Mouse (Mus musculus): ENCODE data around the gene Mzf1. TPM values are rescaled to one million over a fixed set of nuclear protein-coding genes. Genes with fewer than 3 reads are reported as not detected.

The Mzf1 gene
- polyA plus RNA-seq, 1 experiment from 2014 or later, result 0.93 TPM

DNA sequence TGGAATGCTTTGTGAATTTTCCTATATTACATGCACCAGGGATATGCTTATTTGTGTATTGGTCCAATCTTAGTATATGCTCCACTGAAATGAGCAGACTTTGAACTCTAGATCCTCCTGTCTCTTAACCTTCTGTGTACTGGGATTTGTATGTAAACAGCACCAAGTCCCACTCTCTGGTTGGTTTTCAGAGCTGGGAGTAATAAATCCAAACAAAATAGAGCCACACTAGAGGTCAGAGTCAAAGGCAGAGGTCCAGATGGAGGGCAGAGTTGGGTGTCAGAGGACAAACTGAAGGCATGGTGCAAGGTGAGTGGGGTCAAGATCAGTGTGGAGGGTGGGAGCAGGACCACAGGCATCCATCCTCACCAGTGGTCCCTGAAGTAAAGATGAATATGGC, 58.7 kb downstream of the Mzf1 start:
- Histone ChIP-seq H3K27ac (replicated peaks) (no peak overlapping the region), H3K27me3 (ENCODE audit: control insufficient read depth, insufficient read depth, low read length) (no peaks in the 10 kb centered on the region), H3K9ac (ENCODE audit: low read length) (no peak overlapping the region), H3K4me1 (replicated peaks; ENCODE audit: control insufficient read depth, insufficient read depth) (no peaks in the 10 kb centered on the region), H3K36me3 (ENCODE audit: control insufficient read depth, insufficient read depth, low read length) (no peaks in the 10 kb centered on the region), H3K9me3 (ENCODE audit: control insufficient read depth, low read length) (no peaks in the 10 kb centered on the region), H3K4me3 (ENCODE audit: low read depth, low read length) (no peak overlapping the region), H3K4me2 (replicated peaks; ENCODE audit: low read depth) (no peak overlapping the region)
- ATAC-seq (ENCODE audit: low FRiP score, low TSS enrichment), result no peak
- no peak for DNase-seq (ENCODE audit: low spot score)
- TF ChIP-seq CTCF (IDR thresholded peaks at IDR 0.05; ENCODE audit: low read depth), result no peak
- TF ChIP-seq EP300 (optimal IDR thresholded peaks at IDR 0.05), result no peak

DNA sequence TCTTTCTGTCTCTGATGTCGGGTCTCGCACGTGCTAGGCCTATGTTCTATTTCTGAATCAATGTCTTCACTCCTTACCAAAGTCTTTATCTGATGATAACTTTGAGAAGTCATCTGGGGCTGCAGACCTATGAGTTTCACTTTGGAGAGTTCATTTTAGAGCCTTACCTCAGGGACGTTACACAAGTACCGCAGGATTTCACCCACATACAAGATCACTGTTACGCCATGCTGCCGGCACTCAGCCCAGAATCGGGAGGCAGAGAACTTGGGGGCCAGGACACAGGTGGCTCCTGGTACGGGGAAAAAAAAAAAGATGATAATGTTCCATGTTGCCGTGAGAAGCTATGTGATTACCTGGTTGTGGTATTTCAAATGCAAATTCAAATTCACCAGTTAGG, 61.4 kb downstream of the Mzf1 start:
- no peak for DNase-seq (ENCODE audit: low spot score)
- 86% methylated on average over 10 of the region's 10 CpGs for WGBS
- H3K36me3 ChIP-seq (ENCODE audit: control insufficient read depth, insufficient read depth, low read length), result no peaks in the 10 kb centered on the region

More for the DNA sequence above, 61.4 kb downstream of the Mzf1 start:
- ATAC-seq (ENCODE audit: low FRiP score, low TSS enrichment), result no peak
- H3K27me3 ChIP-seq (ENCODE audit: control insufficient read depth, insufficient read depth, low read length), result no peaks in the 10 kb centered on the region
- no peak for TF ChIP-seq CTCF (IDR thresholded peaks at IDR 0.05; ENCODE audit: low read depth)
- TF ChIP-seq EP300 (optimal IDR thresholded peaks at IDR 0.05), result no peak
- no peak overlapping the region for H3K4me2 ChIP-seq (replicated peaks; ENCODE audit: low read depth)
- H3K4me3 ChIP-seq (ENCODE audit: low read depth, low read length), result no peak overlapping the region
- no peak overlapping the region for H3K9ac ChIP-seq (ENCODE audit: low read length)
- no peaks in the 10 kb centered on the region for H3K9me3 ChIP-seq (ENCODE audit: control insufficient read depth, low read length)
- no peak overlapping the region for H3K27ac ChIP-seq (replicated peaks)
- H3K4me1 ChIP-seq (replicated peaks; ENCODE audit: control insufficient read depth, insufficient read depth), result no peaks in the 10 kb centered on the region

Other genes with a start within 250 kb of the Mzf1 start
- gene Zfp329, start 235.9 kb downstream of the Mzf1 start, polyA plus RNA-seq (2015; fragmentation: Nextera tagmentation; extraction: Ambion mirVana), result 5.9 and 6.4 TPM in 2 replicates
- 15.9 and 16.9 TPM in 2 replicates for gene Zfp110, start 220.0 kb downstream of the Mzf1 start, polyA plus RNA-seq (2015; fragmentation: Nextera tagmentation; extraction: Ambion mirVana)
- gene Zfp128, start 173.6 kb downstream of the Mzf1 start, polyA plus RNA-seq (2015; fragmentation: Nextera tagmentation; extraction: Ambion mirVana), result 1.5 and 1.6 TPM in 2 replicates
- 5.1 and 5.8 TPM in 2 replicates for gene Zscan22, start 156.9 kb downstream of the Mzf1 start, polyA plus RNA-seq (2015; fragmentation: Nextera tagmentation; extraction: Ambion mirVana)
- 784 and 821 TPM in 2 replicates for gene Rps5, start 132.5 kb downstream of the Mzf1 start, polyA plus RNA-seq (2015; fragmentation: Nextera tagmentation; extraction: Ambion mirVana)
- gene Rnf225, start 127.3 kb downstream of the Mzf1 start, polyA plus RNA-seq (2015; fragmentation: Nextera tagmentation; extraction: Ambion mirVana), result 30.7 and 33.6 TPM in 2 replicates
- 4.4 and 4.6 TPM in 2 replicates for gene Zfp324, start 88.9 kb downstream of the Mzf1 start, polyA plus RNA-seq (2015; fragmentation: Nextera tagmentation; extraction: Ambion mirVana)
- gene Zfp446, start 76.9 kb downstream of the Mzf1 start, polyA plus RNA-seq (2015; fragmentation: Nextera tagmentation; extraction: Ambion mirVana), result 2.1 and 2.5 TPM in 2 replicates
- gene Slc27a5, start 56.6 kb downstream of the Mzf1 start, polyA plus RNA-seq (2015; fragmentation: Nextera tagmentation; extraction: Ambion mirVana), result 0.13 and 0.25 TPM in 2 replicates
- gene Trim28, start 55.6 kb downstream of the Mzf1 start, polyA plus RNA-seq (2015; fragmentation: Nextera tagmentation; extraction: Ambion mirVana), result 93.7 and 105 TPM in 2 replicates
- 8.5 and 9.5 TPM in 2 replicates for gene Zbtb45, start 44.7 kb downstream of the Mzf1 start, polyA plus RNA-seq (2015; fragmentation: Nextera tagmentation; extraction: Ambion mirVana)
- gene Chmp2a, start 20.0 kb downstream of the Mzf1 start, polyA plus RNA-seq (2015; fragmentation: Nextera tagmentation; extraction: Ambion mirVana), result 271 and 287 TPM in 2 replicates
- gene Ube2m, start 16.5 kb downstream of the Mzf1 start, polyA plus RNA-seq (2015; fragmentation: Nextera tagmentation; extraction: Ambion mirVana), result 90.9 and 93.4 TPM in 2 replicates
- 0.01 TPM in 1 of 2 replicates, not detected in the other for gene Vmn1r85, start 40.4 kb upstream of the Mzf1 start, polyA plus RNA-seq (2015; fragmentation: Nextera tagmentation; extraction: Ambion mirVana)
- not detected in 2 replicates for gene Vmn1r86, start 65.2 kb upstream of the Mzf1 start, polyA plus RNA-seq (2015; fragmentation: Nextera tagmentation; extraction: Ambion mirVana)
- 0.04 TPM in 1 of 2 replicates, not detected in the other for gene Vmn1r87, start 85.4 kb upstream of the Mzf1 start, polyA plus RNA-seq (2015; fragmentation: Nextera tagmentation; extraction: Ambion mirVana)
- gene Vmn1r88, start 104.8 kb upstream of the Mzf1 start, polyA plus RNA-seq (2015; fragmentation: Nextera tagmentation; extraction: Ambion mirVana), result 0.02 TPM in 1 of 2 replicates, not detected in the other
- not detected in 2 replicates for gene Vmn1r89, start 158.3 kb upstream of the Mzf1 start, polyA plus RNA-seq (2015; fragmentation: Nextera tagmentation; extraction: Ambion mirVana)
- 29.0 and 32.6 TPM in 2 replicates for gene Lig1, start 222.5 kb upstream of the Mzf1 start, polyA plus RNA-seq (2015; fragmentation: Nextera tagmentation; extraction: Ambion mirVana)
- 2.1 and 2.9 TPM in 2 replicates for gene Zswim9, start 224.0 kb upstream of the Mzf1 start, polyA plus RNA-seq (2015; fragmentation: Nextera tagmentation; extraction: Ambion mirVana)